Mouse (Mus musculus): Measurements from ENCODE around the gene Vmn1r88.

The Vmn1r88 gene

GRCm38 (mm10) chr7:13159268-13159667 lies at the start of gene Vmn1r88:
Vmn1r88 (plus strand) TSS chr7:13159568.
- no peak for DNase-seq

- DNase-seq = no peak
Measured at GRCm38 (mm10) chr7:13119817-13120216, 39.6 kb upstream of the Vmn1r88 start, which contains the start of gene Vmn1r86. Vmn1r86 (minus strand) TSS chr7:13119917.

GRCm38 (mm10) chr7:13123554-13124153 lies 35.7 kb upstream of the Vmn1r88 start:
- peak; percentile 1 for DNase-seq

GRCm38 (mm10) chr7:13131856-13132255 lies 27.5 kb upstream of the Vmn1r88 start:
- no peak for DNase-seq

- DNase-seq = no peak
Measured at GRCm38 (mm10) chr7:13137340-13137739, 22.0 kb upstream of the Vmn1r88 start.

GRCm38 (mm10) chr7:13140057-13140456 lies 19.3 kb upstream of the Vmn1r88 start, which contains the start of gene Vmn1r87:
Vmn1r87 (minus strand) TSS chr7:13140157.
- DNase-seq = no peak

- no peak for DNase-seq
Measured at GRCm38 (mm10) chr7:13212720-13213119, 53.4 kb downstream of the Vmn1r88 start, which contains the start of gene Vmn1r89. Vmn1r89 (plus strand) TSS chr7:13213020.

Data from right cerebral cortex, adult 18-20 months (tissue).